Comparison of ENCODE assay signal across 17 mouse cellular contexts in the genomic region with DNA sequence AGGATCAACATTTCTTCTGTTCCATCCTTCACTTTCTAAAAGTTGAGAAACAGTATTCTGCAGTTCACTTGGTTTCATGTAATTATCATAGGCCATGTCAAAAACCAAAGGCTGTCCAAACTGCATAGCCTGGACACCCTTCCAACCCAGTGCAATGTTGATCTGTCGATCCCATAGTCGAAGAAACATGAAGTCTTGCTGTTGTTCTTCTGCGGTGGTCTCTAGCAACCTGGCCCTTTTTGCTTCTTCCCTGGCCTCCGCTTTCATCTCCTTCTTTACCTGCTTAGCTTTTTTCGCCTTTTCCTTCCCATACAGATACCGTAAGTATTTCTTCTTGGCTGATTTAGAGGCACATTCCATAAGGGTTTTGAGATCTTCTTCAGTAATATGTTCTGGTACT. TPM values are rescaled to one million over a fixed set of nuclear protein-coding genes. Genes with fewer than 3 reads are reported as not detected.
DNase-seq lines count a peak whose midpoint lies in the region.
"Had no signal": no experiment of that assay in that cellular context is flagged by ENCODE, and none has a peak within 500 bp of the region (broad histone marks: within the 10 kb centered on the region; RNA-seq: fewer than 3 reads in every experiment).

No protein-coding gene starts in this region.

- no peaks in the 10 kb centered on the region for H3K9me3 ChIP-seq in heart, embryonic 10.5 days
- H3K9me3 ChIP-seq: G1E had no signal

- no peaks in the 10 kb centered on the region for H3K27me3 ChIP-seq in heart, embryonic 10.5 days (ENCODE audit: insufficient read depth, poor library complexity, severe bottlenecking)
- H3K27me3 ChIP-seq: CH12.LX, Patski had no signal

- peaks cover 15% of the 10 kb centered on the region; the same call in 1 of the 2 replicates for H3K4me1 ChIP-seq in heart, embryonic 10.5 days

- no peak overlapping the region for H3K4me3 ChIP-seq in heart, embryonic 10.5 days

- H3K27ac ChIP-seq in heart, embryonic 10.5 days, result no peak overlapping the region

- peak; percentile 68 for DNase-seq in heart, adult 11 months
- no peak for DNase-seq in heart, adult 9 months (ENCODE audit: low spot score in 2 of 2)
- peak; percentile 55 for DNase-seq in heart, embryonic 10.5 days (ENCODE audit: low spot score)
- DNase-seq in heart, postnatal 4 days, result no peak
- DNase-seq: adrenal gland, adult 2 months; adrenal gland, adult 8-10 months; adrenal gland, postnatal 10 days; adrenal gland, postnatal 14 days; adrenal gland, postnatal 25 days; adrenal gland, postnatal 36 days; B cell, adult 2 months; cerebellum, adult 11 months; cerebellum, adult 11-12 months; cerebellum, adult 18-20 months had no signal

- 94% methylated on average over 6 of the region's 6 CpGs for WGBS in heart, embryonic 10.5 days

- H3K36me3 ChIP-seq in heart, embryonic 10.5 days, result peaks cover 28% of the 10 kb centered on the region

RNA-seq across cellular contexts. Expression of gene Trmt10c, which starts 3.1 kb away (rescaled TPM):
- 24.8 and 30.2 TPM in 2 replicates for polyA plus RNA-seq in heart, embryonic 10.5 days (2016; fragmentation: Nextera tagmentation; extraction: Ambion mirVana)
- 10 to 100 TPM; 12.5 to 13.5 TPM for total RNA-seq in heart, postnatal 4 days (2021)

RNA-seq across cellular contexts. Expression of gene Pcnp, which starts 5.0 kb away (rescaled TPM):
- polyA plus RNA-seq in heart, embryonic 10.5 days (2016; fragmentation: Nextera tagmentation; extraction: Ambion mirVana), result 187 and 211 TPM in 2 replicates
- 10 to 100 TPM; 73.1 to 74.5 TPM for total RNA-seq in heart, postnatal 4 days (2021)

RNA-seq across cellular contexts. Expression of gene Senp7, which starts 13.6 kb away (rescaled TPM):
- polyA plus RNA-seq in heart, embryonic 10.5 days (2016; fragmentation: Nextera tagmentation; extraction: Ambion mirVana), result 22.4 and 23.3 TPM in 2 replicates
- 10 to 100 TPM; 17.4 to 21.1 TPM for total RNA-seq in heart, postnatal 4 days (2021)

Comparison
In these comparisons a context has a peak if more than half of its experiments do, and no peak if none do; other contexts are left out.
1. DNase-seq: peak in heart, adult 11 months (single experiment) and heart, embryonic 10.5 days (single experiment); none in heart, adult 9 months (0 of 2) and heart, postnatal 4 days (single experiment).